Mouse (Mus musculus) CH12.LX (cell line): ENCODE results near the gene Cwc15. TPM values are rescaled to one million over a fixed set of nuclear protein-coding genes. Genes with fewer than 3 reads are reported as not detected.

Source experiments
- DNase-seq: peaks from one replicate; pipeline ENCODE4 v3.0.0-alpha.2; 2013; ENCODE audit errors: extremely low read depth
- H3K27ac ChIP-seq: 2 replicates; pipeline ENCODE4 v1.5.1; 2012; ENCODE audit warnings: low read depth, mild to moderate bottlenecking, control low read depth, moderate library complexity; ENCODE audit not compliant: insufficient read depth
- H3K27me3 ChIP-seq: replicated peaks from 2 replicates; pipeline ENCODE3; 2012; ENCODE audit warnings: inconsistent platforms
- H3K36me3 ChIP-seq, 2 experiments: replicated peaks in 1 of 2; 2 replicates each; pipeline versions ENCODE3 to v1.6.1; 2012; ENCODE audit warnings: inconsistent platforms in 1 of 2, low read length in 1 of 2, mild to moderate bottlenecking in 1 of 2, mixed read lengths in 1 of 2, moderate library complexity in 1 of 2; ENCODE audit not compliant: control insufficient read depth in 1 of 2, insufficient read depth in 1 of 2
- H3K4me1 ChIP-seq, 2 experiments: 2 replicates each; pipeline ENCODE4 v1.6.1; 2012; ENCODE audit warnings: inconsistent platforms in 1 of 2, moderate library complexity in 1 of 2; ENCODE audit not compliant: insufficient read depth in 2 of 2, control insufficient read depth in 1 of 2
- H3K4me2 ChIP-seq: 2 replicates; pipeline ENCODE4 v1.6.1; 2012; ENCODE audit warnings: low read depth, mild to moderate bottlenecking, control low read depth; ENCODE audit not compliant: poor library complexity, insufficient read depth, severe bottlenecking
- H3K4me3 ChIP-seq, 3 experiments: fragments of 150-350 bp in 1 of 3; sonication (generic) in 1 of 3; replicated peaks in 1 of 3; 2 replicates each; pipeline versions ENCODE3 to v1.5.1; 2011 to 2012; ENCODE audit warnings: low read depth in 2 of 3, low read length in 2 of 3, mild to moderate bottlenecking in 2 of 3, moderate library complexity in 2 of 3, control low read depth in 1 of 3, improper control_type of control experiment in 1 of 3, inconsistent platforms in 1 of 3, mixed read lengths in 1 of 3; ENCODE audit not compliant: poor library complexity in 1 of 3
- H3K79me2 ChIP-seq: replicated peaks from 2 replicates; pipeline ENCODE4 v1.6.1; 2012; ENCODE audit warnings: mild to moderate bottlenecking, moderate library complexity; ENCODE audit not compliant: control insufficient read depth, poor library complexity, insufficient read depth, severe bottlenecking; ENCODE audit errors: extremely low read depth
- H3K9ac ChIP-seq: 2 replicates; pipeline ENCODE4 v1.6.1; 2012; ENCODE audit warnings: low read depth, mild to moderate bottlenecking, control low read depth, moderate library complexity; ENCODE audit not compliant: insufficient read depth
- H3K9me3 ChIP-seq: replicated peaks from 2 replicates; pipeline ENCODE3; 2012; ENCODE audit warnings: low read length, inconsistent platforms, mixed read lengths
- BHLHE40 ChIP-seq: IDR thresholded peaks from 2 replicates; pipeline ENCODE4 v1.6.1; 2011; ENCODE audit warnings: mild to moderate bottlenecking, low read depth, low read length, improper control_type of control experiment
- CHD1 ChIP-seq: IDR thresholded peaks from 2 replicates; pipeline ENCODE4 v1.6.1; 2012; ENCODE audit warnings: low read depth, low read length, improper control_type of control experiment, inconsistent platforms
- CHD2 ChIP-seq: IDR thresholded peaks from 2 replicates; pipeline ENCODE4 v1.6.1; 2011; ENCODE audit warnings: low read length, improper control_type of control experiment
- CTCF ChIP-seq, 2 experiments: IDR thresholded peaks in 1 of 2; conservative IDR thresholded peaks in 1 of 2; 2 replicates each; pipeline ENCODE4 v1.5.1; 2011 to 2012; ENCODE audit warnings: low read depth in 2 of 2, low read length in 2 of 2, improper control_type of control experiment in 1 of 2, inconsistent platforms in 1 of 2, mild to moderate bottlenecking in 1 of 2, moderate library complexity in 1 of 2
- E2F4 ChIP-seq: IDR thresholded peaks from 2 replicates; pipeline ENCODE4 v1.6.1; 2011; ENCODE audit warnings: low read depth, low read length, improper control_type of control experiment; ENCODE audit not compliant: insufficient replicate concordance
- ELF1 ChIP-seq: IDR thresholded peaks from 2 replicates; pipeline ENCODE4 v1.6.1; 2014; ENCODE audit warnings: low read depth, mild to moderate bottlenecking, inconsistent platforms, low read length, improper control_type of control experiment
- EP300 ChIP-seq: IDR thresholded peaks from 2 replicates; pipeline ENCODE4 v1.6.1; 2011; ENCODE audit warnings: low read length, improper control_type of control experiment
- ETS1 ChIP-seq: conservative IDR thresholded peaks from 2 replicates; pipeline ENCODE4 v1.6.1; 2012; ENCODE audit warnings: low read depth, mild to moderate bottlenecking, inconsistent platforms, low read length, improper control_type of control experiment, moderate library complexity
- GABPA ChIP-seq: IDR thresholded peaks from 2 replicates; pipeline ENCODE4 v1.6.1; 2012; ENCODE audit warnings: low read depth, low read length, improper control_type of control experiment, inconsistent platforms; ENCODE audit not compliant: insufficient replicate concordance
- HCFC1 ChIP-seq: IDR thresholded peaks from 2 replicates; pipeline ENCODE4 v1.6.1; 2012; ENCODE audit warnings: low read depth, mild to moderate bottlenecking, inconsistent platforms, low read length, improper control_type of control experiment
- IRF4 ChIP-seq: IDR thresholded peaks from 2 replicates; pipeline ENCODE4 v1.6.1; 2014; ENCODE audit warnings: low read depth, mild to moderate bottlenecking, inconsistent platforms, low read length, improper control_type of control experiment
- JUN ChIP-seq: IDR thresholded peaks from 2 replicates; pipeline ENCODE4 v1.6.1; 2011; ENCODE audit warnings: low read depth, mild to moderate bottlenecking, low read length, improper control_type of control experiment, moderate library complexity; ENCODE audit not compliant: insufficient read depth
- JUND ChIP-seq: conservative IDR thresholded peaks from 2 replicates; pipeline ENCODE4 v1.6.1; 2011; ENCODE audit warnings: low read depth, low read length, improper control_type of control experiment
- KAT2A ChIP-seq: IDR thresholded peaks from 2 replicates; pipeline ENCODE4 v1.6.1; 2012; ENCODE audit warnings: low read length, improper control_type of control experiment, inconsistent platforms; ENCODE audit not compliant: insufficient replicate concordance
- MAFK ChIP-seq: IDR thresholded peaks from 2 replicates; pipeline ENCODE4 v1.6.1; 2011; ENCODE audit warnings: low read length, improper control_type of control experiment; ENCODE audit not compliant: insufficient replicate concordance
- MAX ChIP-seq: IDR thresholded peaks from 2 replicates; pipeline ENCODE4 v1.6.1; 2011; ENCODE audit warnings: low read length, improper control_type of control experiment
- MAZ ChIP-seq: IDR thresholded peaks from 2 replicates; pipeline ENCODE4 v1.6.1; 2012; ENCODE audit warnings: low read depth, mild to moderate bottlenecking, inconsistent platforms, low read length, improper control_type of control experiment, moderate library complexity
- MEF2A ChIP-seq: IDR thresholded peaks from 2 replicates; pipeline ENCODE4 v1.6.1; 2014; ENCODE audit warnings: low read depth, mild to moderate bottlenecking, inconsistent platforms, low read length, improper control_type of control experiment, borderline replicate concordance
- MXI1 ChIP-seq: IDR thresholded peaks from 2 replicates; pipeline ENCODE4 v1.6.1; 2011; ENCODE audit warnings: mild to moderate bottlenecking, low read depth, low read length, improper control_type of control experiment
- MYC ChIP-seq: IDR thresholded peaks from 2 replicates; pipeline ENCODE4 v1.6.1; 2011; ENCODE audit warnings: low read depth, mild to moderate bottlenecking, improper control_type of control experiment, low read length
- NELFE ChIP-seq: IDR thresholded peaks from 2 replicates; pipeline ENCODE4 v1.6.1; 2011; ENCODE audit warnings: low read depth, low read length, improper control_type of control experiment
- NRF1 ChIP-seq: IDR thresholded peaks from 2 replicates; pipeline ENCODE4 v1.6.1; 2014; ENCODE audit warnings: low read depth, mild to moderate bottlenecking, inconsistent platforms, low read length, improper control_type of control experiment, moderate library complexity
- PAX5 ChIP-seq: IDR thresholded peaks from 2 replicates; pipeline ENCODE4 v1.6.1; 2012; ENCODE audit warnings: low read length, inconsistent platforms, mixed read lengths
- POLR2A ChIP-seq: IDR thresholded peaks from 2 replicates; pipeline ENCODE4 v1.6.1; 2011; ENCODE audit warnings: low read depth, mild to moderate bottlenecking, improper control_type of control experiment, low read length
- POLR2AphosphoS2 ChIP-seq: IDR thresholded peaks from 2 replicates; pipeline ENCODE4 v1.6.1; 2011; ENCODE audit warnings: low read depth, low read length, improper control_type of control experiment
- RAD21 ChIP-seq: IDR thresholded peaks from 2 replicates; pipeline ENCODE4 v1.6.1; 2011; ENCODE audit warnings: low read depth, mild to moderate bottlenecking, low read length, improper control_type of control experiment, moderate library complexity
- RCOR1 ChIP-seq: conservative IDR thresholded peaks from 2 replicates; pipeline ENCODE4 v1.6.1; 2012; ENCODE audit warnings: low read depth, mild to moderate bottlenecking, inconsistent platforms, low read length, improper control_type of control experiment
- SIN3A ChIP-seq: IDR thresholded peaks from 2 replicates; pipeline ENCODE4 v1.6.1; 2012; ENCODE audit warnings: low read length, improper control_type of control experiment, inconsistent platforms
- SMC3 ChIP-seq: IDR thresholded peaks from 2 replicates; pipeline ENCODE4 v1.6.1; 2011; ENCODE audit warnings: low read depth, low read length, improper control_type of control experiment
- TBP ChIP-seq: conservative IDR thresholded peaks from 2 replicates; pipeline ENCODE4 v1.6.1; 2011; ENCODE audit warnings: low read depth, low read length, improper control_type of control experiment
- UBTF ChIP-seq: IDR thresholded peaks from 2 replicates; pipeline ENCODE4 v1.6.1; 2012; ENCODE audit warnings: low read depth, mild to moderate bottlenecking, inconsistent platforms, low read length, improper control_type of control experiment, moderate library complexity
- USF1 ChIP-seq: IDR thresholded peaks from 2 replicates; pipeline ENCODE4 v1.6.1; 2014; ENCODE audit warnings: low read depth, mild to moderate bottlenecking, inconsistent platforms, low read length, improper control_type of control experiment
- USF2 ChIP-seq: conservative IDR thresholded peaks from 2 replicates; pipeline ENCODE4 v1.6.1; 2011; ENCODE audit warnings: low read depth, low read length, improper control_type of control experiment
- ZC3H11A ChIP-seq: IDR thresholded peaks from 2 replicates; pipeline ENCODE4 v1.6.1; 2012; ENCODE audit warnings: low read depth, mild to moderate bottlenecking, inconsistent platforms, low read length, improper control_type of control experiment
- ZKSCAN1 ChIP-seq: IDR thresholded peaks from 2 replicates; pipeline ENCODE4 v1.6.1; 2012; ENCODE audit warnings: low read depth, inconsistent platforms, low read length, improper control_type of control experiment, borderline replicate concordance
- ZMIZ1 ChIP-seq: IDR thresholded peaks from 2 replicates; pipeline ENCODE4 v1.6.1; 2012; ENCODE audit warnings: low read depth, mild to moderate bottlenecking, inconsistent platforms, low read length, improper control_type of control experiment
- ZNF384 ChIP-seq: IDR thresholded peaks from 2 replicates; pipeline ENCODE4 v1.6.1; 2012; ENCODE audit warnings: low read depth, low read length, improper control_type of control experiment, inconsistent platforms
- dilution Hi-C: fragments of 300-500 bp; cut with MboI; formaldehyde crosslinking; loops from 2 replicates; pipeline ENCODE4 v1.14.3; 2020; ENCODE audit warnings: low sequenced_read_pairs; ENCODE audit not compliant: extremely low pct_unique_long_range_greater_than_20kb, extremely low pct_ligation_motif_present
- in situ Hi-C: fragments of 300-500 bp; cut with MboI; formaldehyde crosslinking; loops from 3 replicates; pipeline ENCODE4 v1.14.3; 2019; ENCODE audit warnings: low sequenced_read_pairs, low pct_ligation_motif_present, low pct_unique_long_range_greater_than_20kb, mixed read lengths
- polyA plus RNA-seq: library from polyadenylated mRNA; unstranded; fragments of >175 nt; gene quantifications from 2 replicates; pipeline ENCODE4 v1.2.1, GENCODE M21; 2012; ENCODE audit warnings: low read depth; ENCODE audit not compliant: insufficient read length
- total RNA-seq, 2 experiments: library from RNA; depleted of rRNA; stranded (reverse); fragments of 300-350 nt in 1 of 2; fragments of >200 nt in 1 of 2; gene quantifications; 2 replicates each; pipeline ENCODE4 v1.2.3; 2012 to 2014

Gene Cwc15
- total RNA-seq (2012; rRNA removed) = 107 and 125 TPM in 2 replicates
- 190 and 230 TPM in 2 replicates for total RNA-seq (2014; rRNA removed)
- polyA plus RNA-seq = 221 and 276 TPM in 2 replicates

GRCm38 (mm10) chr9:14500023-14500915 lies at the start of gene Cwc15, which contains the start of gene Kdm4d:
Cwc15 (plus strand) TSS chr9:14500617.
Kdm4d (minus strand) TSS chr9:14500482.
- Histone ChIP-seq H3K36me3 (peaks cover 23 to 47% of the 10 kb centered on the region in 2 experiments), H3K79me2 (peaks cover 12% of the 10 kb centered on the region), H3K4me3 (peak within 1 kb of the TSS; percentile 87 to 97 (median 94)), H3K27ac (peak within 1 kb of the TSS; percentile 69; the same call in 1 of the 2 replicates), H3K4me2 (peak within 1 kb of the TSS; percentile 87), H3K27me3 (no peaks in the 10 kb centered on the region), H3K9me3 (no peaks in the 10 kb centered on the region), H3K4me1 (peaks cover 3 to 23% of the 10 kb centered on the region in 2 experiments; a peak in 3 of 4 replicates), H3K9ac (peak within 1 kb of the TSS; percentile 83)
- in situ Hi-C loops = no loop called here
- dilution Hi-C loops = no loop called here
- DNase-seq = peak; percentile 98
- TF ChIP-seq MYC (peak; percentile 78), IRF4 (peak; percentile 42; the same call in 1 of the 2 replicates), E2F4 (no peak), JUND (peak; percentile 53), PAX5 (no peak), HCFC1 (peak; percentile 99), RCOR1 (no peak), ZC3H11A (no peak), UBTF (peak; percentile 78; the same call in 1 of the 2 replicates), POLR2AphosphoS2 (peak; percentile 33; the same call in 1 of the 2 replicates), CHD1 (no peak), MXI1 (peak; percentile 70), GABPA (peak; percentile 18; the same call in 1 of the 2 replicates), MAZ (peak; percentile 77), POLR2A (peak; percentile 91), BHLHE40 (0 out of 2 replicates have a peak, but pooled peaks have one; percentile 24), JUN (no peak), USF1 (no peak), ZKSCAN1 (no peak; the same call in 1 of the 2 replicates), SIN3A (peak; percentile 97), ZMIZ1 (0 out of 2 replicates have a peak, but pooled peaks have one; percentile 54), NRF1 (0 out of 2 replicates have a peak, but pooled peaks have one; percentile 38), MAFK (no peak), ETS1 (peak; percentile 44; the same call in 1 of the 2 replicates), ELF1 (peak; percentile 89), MEF2A (peak; percentile 41; the same call in 1 of the 2 replicates), CTCF (conservative IDR thresholded peaks at IDR 0.05 in 1 of 2, IDR thresholded peaks at IDR 0.05 in 1 of 2; ENCODE audit: low read depth in 2 of 2, low read length in 2 of 2) (no peak), EP300 (no peak), RAD21 (no peak), SMC3 (no peak), ZNF384 (peak; percentile 100), NELFE (peak; percentile 86), CHD2 (peak; percentile 98), KAT2A (peak; percentile 96), MAX (no peak), USF2 (no peak), TBP (peak; percentile 95)
